Mouse (Mus musculus): ENCODE results near the gene Cog7. TPM values are rescaled to one million over a fixed set of nuclear protein-coding genes. Genes with fewer than 3 reads are reported as not detected.

Cog7 gene
- polyA plus RNA-seq, 1 experiment from 2014 or later = 13.9 TPM

DNA sequence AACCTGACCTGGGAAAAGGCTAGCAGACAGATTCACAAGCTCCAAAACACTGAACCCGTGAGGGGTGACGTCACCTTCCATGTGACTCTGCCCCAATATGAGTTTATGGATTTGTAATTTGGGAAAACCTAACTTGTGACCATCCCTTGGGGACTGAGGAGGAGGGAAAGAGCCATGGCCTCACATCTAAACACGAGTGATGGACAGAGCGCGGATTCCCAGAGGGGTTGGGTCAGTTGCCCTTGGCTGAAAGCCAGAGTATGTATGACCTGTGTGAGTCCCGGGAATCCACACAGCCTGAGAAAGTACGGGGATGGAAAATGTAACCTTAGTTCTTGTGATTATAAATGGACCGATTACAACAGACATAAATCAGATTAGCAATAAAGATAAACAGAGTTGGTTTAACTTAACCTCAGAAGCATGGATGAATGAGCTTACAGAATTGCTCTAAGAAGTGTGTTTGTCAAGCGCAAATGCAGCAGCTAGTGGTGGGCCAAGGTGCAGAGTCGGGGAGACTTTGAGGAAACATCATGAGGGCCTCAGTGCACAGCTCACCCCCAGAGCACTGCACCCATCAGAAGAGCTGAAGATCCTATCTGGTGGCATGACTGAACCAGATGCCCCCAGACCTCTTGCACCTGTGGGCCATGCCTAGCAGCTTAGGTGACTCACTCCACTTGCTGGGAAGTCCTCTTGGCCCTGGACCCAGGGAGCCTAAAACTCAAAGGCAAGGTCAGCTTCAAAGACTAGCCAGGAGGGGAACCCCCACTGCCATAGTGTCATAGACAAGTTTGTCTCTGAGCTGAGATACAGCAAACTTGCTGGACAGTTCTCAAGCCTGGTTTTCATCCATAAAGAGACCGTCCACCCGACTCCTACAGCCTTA lies 45.4 kb downstream of the Cog7 start:
- WGBS = 75% methylated on average over 12 of the region's 12 CpGs
- ATAC-seq (replicated peaks; ENCODE audit: insufficient number of reproducible peaks, low FRiP score, low TSS enrichment, low read depth) = peak; percentile 65
- no peak overlapping the region for H3K27ac ChIP-seq (replicated peaks; ENCODE audit: low read depth, low read length)

DNA sequence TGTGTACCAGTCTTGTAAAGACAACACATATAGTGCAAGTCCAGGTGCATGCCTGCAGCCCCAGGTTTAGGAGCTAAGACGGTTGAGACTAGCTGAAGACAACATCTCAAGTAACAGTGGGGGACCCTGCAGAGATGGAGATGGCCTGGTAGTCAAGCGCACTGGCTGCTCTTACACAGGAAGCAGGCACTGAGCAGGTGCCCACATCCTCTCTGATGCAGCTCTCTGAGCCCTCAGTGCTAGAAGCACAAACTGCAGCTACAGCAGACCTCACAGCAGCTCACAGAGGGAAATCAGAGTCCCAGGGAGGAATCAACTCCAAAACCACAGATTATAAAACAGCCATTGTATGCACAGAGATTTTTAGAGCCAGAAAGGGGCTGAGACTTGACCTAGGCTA lies 47.2 kb downstream of the Cog7 start:
- ATAC-seq (replicated peaks; ENCODE audit: insufficient number of reproducible peaks, low FRiP score, low TSS enrichment, low read depth) = no peak
- H3K4me1 ChIP-seq (ENCODE audit: control insufficient read depth, insufficient read depth, low read length) = no peaks in the 10 kb centered on the region
- no peaks in the 10 kb centered on the region for H3K9me3 ChIP-seq (replicated peaks; ENCODE audit: control insufficient read depth, low read length)
- no peaks in the 10 kb centered on the region for H3K27me3 ChIP-seq (ENCODE audit: control insufficient read depth, insufficient read depth, low read length)
- 81% methylated on average over 2 of the region's 2 CpGs for WGBS
- H3K9ac ChIP-seq (replicated peaks; ENCODE audit: low read length) = no peak overlapping the region
- H3K36me3 ChIP-seq (replicated peaks; ENCODE audit: control insufficient read depth, insufficient read depth, low read depth, low read length) = no peaks in the 10 kb centered on the region; the same call in 1 of the 2 replicates
- DNase-seq (ENCODE audit: low spot score) = no peak
- H3K4me3 ChIP-seq (ENCODE audit: low read depth, low read length) = no peak overlapping the region
- H3K27ac ChIP-seq (replicated peaks; ENCODE audit: low read depth, low read length) = no peak overlapping the region
- H3K4me2 ChIP-seq (ENCODE audit: low read depth, low read length) = no peak overlapping the region

More for the DNA sequence above, 45.4 kb downstream of the Cog7 start:
- H3K4me1 ChIP-seq (ENCODE audit: control insufficient read depth, insufficient read depth, low read length) = no peaks in the 10 kb centered on the region
- no peaks in the 10 kb centered on the region for H3K27me3 ChIP-seq (ENCODE audit: control insufficient read depth, insufficient read depth, low read length)
- no peak overlapping the region for H3K4me3 ChIP-seq (ENCODE audit: low read depth, low read length)
- DNase-seq (ENCODE audit: low spot score) = no peak
- no peaks in the 10 kb centered on the region; the same call in 1 of the 2 replicates for H3K36me3 ChIP-seq (replicated peaks; ENCODE audit: control insufficient read depth, insufficient read depth, low read depth, low read length)
- H3K4me2 ChIP-seq (ENCODE audit: low read depth, low read length) = no peak overlapping the region
- H3K9me3 ChIP-seq (replicated peaks; ENCODE audit: control insufficient read depth, low read length) = no peaks in the 10 kb centered on the region
- H3K9ac ChIP-seq (replicated peaks; ENCODE audit: low read length) = no peak overlapping the region

DNA sequence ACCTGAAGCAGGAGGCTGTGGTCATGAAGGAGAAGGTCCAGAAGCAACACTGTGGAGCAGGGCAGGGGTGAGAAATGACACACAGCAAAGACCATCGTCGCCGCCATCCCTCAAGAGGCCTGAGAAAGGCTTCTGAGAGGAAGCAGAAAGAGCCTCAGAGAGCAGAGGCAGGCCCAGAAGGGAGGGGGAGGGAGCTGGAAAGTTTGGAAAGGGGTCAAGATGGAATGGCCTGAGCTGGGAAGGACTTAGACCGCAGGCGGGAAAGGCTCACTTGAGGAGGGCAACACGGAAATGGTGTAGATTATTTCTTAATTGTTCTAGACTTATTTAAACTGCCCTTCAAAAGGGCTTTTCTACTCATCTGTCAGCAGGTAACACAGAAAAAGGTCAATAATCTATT lies 47.8 kb downstream of the Cog7 start:
- H3K27me3 ChIP-seq (ENCODE audit: control insufficient read depth, insufficient read depth, low read length) = no peaks in the 10 kb centered on the region
- no peak overlapping the region for H3K4me2 ChIP-seq (ENCODE audit: low read depth, low read length)
- no peaks in the 10 kb centered on the region for H3K9me3 ChIP-seq (replicated peaks; ENCODE audit: control insufficient read depth, low read length)
- WGBS = 71% methylated on average over 6 of the region's 6 CpGs
- no peak for ATAC-seq (replicated peaks; ENCODE audit: insufficient number of reproducible peaks, low FRiP score, low TSS enrichment, low read depth)
- no peak overlapping the region for H3K27ac ChIP-seq (replicated peaks; ENCODE audit: low read depth, low read length)
- H3K4me3 ChIP-seq (ENCODE audit: low read depth, low read length) = no peak overlapping the region
- no peak for DNase-seq (ENCODE audit: low spot score)
- H3K4me1 ChIP-seq (ENCODE audit: control insufficient read depth, insufficient read depth, low read length) = no peaks in the 10 kb centered on the region
- H3K9ac ChIP-seq (replicated peaks; ENCODE audit: low read length) = no peak overlapping the region
- H3K36me3 ChIP-seq (replicated peaks; ENCODE audit: control insufficient read depth, insufficient read depth, low read depth, low read length) = no peaks in the 10 kb centered on the region; the same call in 1 of the 2 replicates

DNA sequence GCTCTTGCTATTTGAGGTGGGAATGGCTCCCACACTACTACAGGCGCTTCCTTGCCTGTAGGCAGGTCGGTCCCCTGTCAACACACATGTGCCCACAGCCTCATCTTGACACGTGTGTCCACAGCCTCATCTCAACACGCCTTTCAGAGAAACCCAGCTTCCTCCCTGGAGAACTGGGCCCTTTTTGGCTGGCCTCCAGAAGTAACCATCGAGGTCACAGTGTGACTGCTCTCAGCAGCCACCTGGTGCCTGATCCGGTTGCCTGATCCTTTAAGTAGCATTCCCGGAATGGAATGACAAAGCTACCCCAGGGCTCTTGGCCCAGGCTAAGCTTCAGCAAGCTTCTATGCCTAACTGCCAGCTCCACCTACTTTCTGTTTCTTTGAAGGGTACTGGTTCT lies 50.3 kb downstream of the Cog7 start:
- no peak overlapping the region for H3K27ac ChIP-seq (replicated peaks; ENCODE audit: low read depth, low read length)
- 40% methylated on average over 7 of the region's 7 CpGs for WGBS
- no peak overlapping the region for H3K4me2 ChIP-seq (ENCODE audit: low read depth, low read length)
- no peak for ATAC-seq (replicated peaks; ENCODE audit: insufficient number of reproducible peaks, low FRiP score, low TSS enrichment, low read depth)
- no peak overlapping the region for H3K9ac ChIP-seq (replicated peaks; ENCODE audit: low read length)
- no peak overlapping the region for H3K4me3 ChIP-seq (ENCODE audit: low read depth, low read length)
- H3K9me3 ChIP-seq (replicated peaks; ENCODE audit: control insufficient read depth, low read length) = no peaks in the 10 kb centered on the region
- peak; percentile 14 for DNase-seq (ENCODE audit: low spot score)
- no peaks in the 10 kb centered on the region; the same call in 1 of the 2 replicates for H3K36me3 ChIP-seq (replicated peaks; ENCODE audit: control insufficient read depth, insufficient read depth, low read depth, low read length)
- H3K4me1 ChIP-seq (ENCODE audit: control insufficient read depth, insufficient read depth, low read length) = no peaks in the 10 kb centered on the region
- H3K27me3 ChIP-seq (ENCODE audit: control insufficient read depth, insufficient read depth, low read length) = no peaks in the 10 kb centered on the region

DNA sequence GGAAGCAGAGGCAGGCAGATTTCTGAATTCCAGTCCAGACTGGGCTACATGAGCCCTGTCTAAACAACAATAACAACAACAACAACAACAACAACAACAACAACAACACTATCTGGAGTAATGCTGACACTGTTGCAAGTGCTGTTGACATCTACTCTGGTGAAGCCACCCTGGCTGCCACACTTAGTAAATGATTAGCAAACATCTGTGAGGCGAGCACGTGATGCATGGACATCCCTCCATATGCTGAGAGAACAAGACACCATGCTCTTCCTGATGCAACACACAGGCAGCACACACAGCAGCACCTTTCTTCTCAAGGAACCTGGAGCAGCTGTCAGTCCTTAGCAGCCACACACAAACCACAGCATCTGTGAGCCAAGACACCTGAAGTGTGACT lies 53.6 kb downstream of the Cog7 start:
- no peaks in the 10 kb centered on the region for H3K36me3 ChIP-seq (replicated peaks; ENCODE audit: control insufficient read depth, insufficient read depth, low read depth, low read length)
- H3K4me3 ChIP-seq (ENCODE audit: low read depth, low read length) = no peak overlapping the region
- ATAC-seq (replicated peaks; ENCODE audit: insufficient number of reproducible peaks, low FRiP score, low TSS enrichment, low read depth) (no peak), DNase-seq (ENCODE audit: low spot score) (no peak)
- H3K4me1 ChIP-seq (ENCODE audit: control insufficient read depth, insufficient read depth, low read length) = no peaks in the 10 kb centered on the region
- no peak overlapping the region for H3K4me2 ChIP-seq (ENCODE audit: low read depth, low read length)
- no peaks in the 10 kb centered on the region for H3K27me3 ChIP-seq (ENCODE audit: control insufficient read depth, insufficient read depth, low read length)
- 93% methylated on average over 2 of the region's 2 CpGs for WGBS
- no peak overlapping the region for H3K9ac ChIP-seq (replicated peaks; ENCODE audit: low read length)
- H3K27ac ChIP-seq (replicated peaks; ENCODE audit: low read depth, low read length) = no peak overlapping the region
- H3K9me3 ChIP-seq (replicated peaks; ENCODE audit: control insufficient read depth, low read length) = no peaks in the 10 kb centered on the region

DNA sequence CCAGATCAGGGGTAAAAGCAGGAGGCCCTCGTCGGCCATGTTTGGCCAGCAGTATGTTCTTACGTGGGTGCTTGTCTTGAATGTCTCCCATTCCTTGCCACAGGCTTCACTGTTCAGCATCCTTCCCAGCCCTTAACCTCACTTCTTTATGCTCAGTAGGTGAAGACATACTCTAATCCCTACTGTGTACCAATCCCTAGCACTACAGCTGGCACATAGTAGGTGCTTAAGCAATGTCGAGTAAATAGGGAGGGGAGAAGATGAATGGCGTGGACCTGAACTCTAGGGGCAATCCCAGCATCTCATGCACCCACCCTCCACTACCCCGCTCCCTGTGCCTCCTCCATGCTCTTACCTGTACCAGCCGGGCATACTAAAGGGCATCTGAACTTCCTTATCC lies 57.1 kb downstream of the Cog7 start:
- 93% methylated on average over 7 of the region's 7 CpGs for WGBS
- no peaks in the 10 kb centered on the region; the same call in 1 of the 2 replicates for H3K36me3 ChIP-seq (replicated peaks; ENCODE audit: control insufficient read depth, insufficient read depth, low read depth, low read length)
- H3K9ac ChIP-seq (replicated peaks; ENCODE audit: low read length) = no peak overlapping the region
- ATAC-seq (replicated peaks; ENCODE audit: insufficient number of reproducible peaks, low FRiP score, low TSS enrichment, low read depth) = no peak
- H3K4me1 ChIP-seq (ENCODE audit: control insufficient read depth, insufficient read depth, low read length) = no peaks in the 10 kb centered on the region
- H3K9me3 ChIP-seq (replicated peaks; ENCODE audit: control insufficient read depth, low read length) = no peaks in the 10 kb centered on the region
- DNase-seq (ENCODE audit: low spot score) = no peak
- H3K4me2 ChIP-seq (ENCODE audit: low read depth, low read length) = no peak overlapping the region
- H3K27ac ChIP-seq (replicated peaks; ENCODE audit: low read depth, low read length) = no peak overlapping the region
- no peak overlapping the region for H3K4me3 ChIP-seq (ENCODE audit: low read depth, low read length)
- H3K27me3 ChIP-seq (ENCODE audit: control insufficient read depth, insufficient read depth, low read length) = no peaks in the 10 kb centered on the region

DNA sequence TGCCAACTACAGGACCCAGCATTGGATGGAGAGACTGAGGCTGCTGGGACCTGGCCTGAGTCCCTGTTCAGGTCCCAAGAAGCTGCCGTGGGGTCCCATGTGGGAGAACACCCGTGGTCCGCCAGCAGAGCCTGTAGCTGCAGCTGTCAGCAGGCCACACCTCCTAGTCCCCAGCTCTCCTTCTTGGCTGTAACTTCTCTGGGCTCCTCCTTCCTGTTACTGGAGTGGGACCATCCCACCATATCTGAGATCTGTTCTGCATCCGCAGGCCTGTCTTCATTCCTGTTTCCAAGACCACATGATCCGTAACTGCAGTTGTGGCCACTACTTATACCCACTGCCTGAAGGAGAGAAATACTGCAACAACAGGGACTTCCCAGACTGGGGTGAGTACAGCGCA lies 67.6 kb downstream of the Cog7 start:
- Histone ChIP-seq H3K4me2 (ENCODE audit: low read depth, low read length) (no peak overlapping the region), H3K4me3 (ENCODE audit: low read depth, low read length) (no peak overlapping the region), H3K4me1 (ENCODE audit: control insufficient read depth, insufficient read depth, low read length) (no peaks in the 10 kb centered on the region), H3K36me3 (replicated peaks; ENCODE audit: control insufficient read depth, insufficient read depth, low read depth, low read length) (no peaks in the 10 kb centered on the region), H3K27me3 (ENCODE audit: control insufficient read depth, insufficient read depth, low read length) (no peaks in the 10 kb centered on the region), H3K27ac (replicated peaks; ENCODE audit: low read depth, low read length) (no peak overlapping the region), H3K9me3 (replicated peaks; ENCODE audit: control insufficient read depth, low read length) (no peaks in the 10 kb centered on the region), H3K9ac (replicated peaks; ENCODE audit: low read length) (no peak overlapping the region)
- no peak for ATAC-seq (replicated peaks; ENCODE audit: insufficient number of reproducible peaks, low FRiP score, low TSS enrichment, low read depth)
- 85% methylated on average over 6 of the region's 6 CpGs for WGBS
- DNase-seq (ENCODE audit: low spot score) = no peak

DNA sequence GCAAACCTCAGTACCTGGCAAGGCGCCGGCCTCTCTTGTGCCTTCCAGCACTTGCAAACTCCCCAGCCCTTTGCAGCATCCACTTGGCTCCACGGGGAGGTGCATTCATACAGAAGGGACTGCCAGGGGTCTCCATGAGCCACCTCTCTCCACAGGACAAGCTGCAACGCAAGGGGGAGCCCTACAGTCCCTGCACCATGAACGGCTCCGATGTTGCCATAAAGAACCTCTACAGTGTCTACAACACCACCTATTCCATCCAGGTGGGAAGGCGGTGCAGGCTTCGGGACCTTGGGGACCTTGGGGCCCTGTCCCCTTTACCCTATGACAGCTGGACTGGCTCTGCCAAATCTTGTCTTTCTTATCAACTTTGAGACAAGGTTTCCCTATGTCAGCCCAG lies 69.3 kb downstream of the Cog7 start:
- Histone ChIP-seq H3K4me2 (ENCODE audit: low read depth, low read length) (no peak overlapping the region), H3K4me1 (ENCODE audit: control insufficient read depth, insufficient read depth, low read length) (no peaks in the 10 kb centered on the region), H3K9me3 (replicated peaks; ENCODE audit: control insufficient read depth, low read length) (no peaks in the 10 kb centered on the region), H3K4me3 (ENCODE audit: low read depth, low read length) (no peak overlapping the region), H3K36me3 (replicated peaks; ENCODE audit: control insufficient read depth, insufficient read depth, low read depth, low read length) (no peaks in the 10 kb centered on the region), H3K27ac (replicated peaks; ENCODE audit: low read depth, low read length) (no peak overlapping the region), H3K27me3 (ENCODE audit: control insufficient read depth, insufficient read depth, low read length) (no peaks in the 10 kb centered on the region), H3K9ac (replicated peaks; ENCODE audit: low read length) (no peak overlapping the region)
- ATAC-seq (replicated peaks; ENCODE audit: insufficient number of reproducible peaks, low FRiP score, low TSS enrichment, low read depth) = no peak
- no peak for DNase-seq (ENCODE audit: low spot score)
- WGBS = 69% methylated on average over 8 of the region's 8 CpGs

All from embryonic facial prominence, embryonic 11.5 days (tissue).